Mouse (Mus musculus) CH12.LX (cell line): ENCODE measurements at regions not wholly inside any gene's neighbourhood (a gene's known extent, or its start where the extent isn't known, plus 50 kb on each side); places are given as distances from the start of the nearest gene placed in this dataset.

Experiments
- MAFK ChIP-seq: IDR thresholded peaks from 2 replicates; pipeline ENCODE4 v1.6.1; 2011; ENCODE audit warnings: low read length, improper control_type of control experiment; ENCODE audit not compliant: insufficient replicate concordance
- PAX5 ChIP-seq: IDR thresholded peaks from 2 replicates; pipeline ENCODE4 v1.6.1; 2012; ENCODE audit warnings: low read length, inconsistent platforms, mixed read lengths
- RCOR1 ChIP-seq: conservative IDR thresholded peaks from 2 replicates; pipeline ENCODE4 v1.6.1; 2012; ENCODE audit warnings: low read depth, mild to moderate bottlenecking, inconsistent platforms, low read length, improper control_type of control experiment

- TF ChIP-seq RCOR1, result no peak
- no peak for TF ChIP-seq MAFK
- no peak for TF ChIP-seq PAX5
Observed at GRCm38 (mm10) chr7:125295226-125295625, 149.2 kb upstream of the Kdm8 start.
